9 mouse cellular contexts compared by ENCODE assay signal in the genomic region with DNA sequence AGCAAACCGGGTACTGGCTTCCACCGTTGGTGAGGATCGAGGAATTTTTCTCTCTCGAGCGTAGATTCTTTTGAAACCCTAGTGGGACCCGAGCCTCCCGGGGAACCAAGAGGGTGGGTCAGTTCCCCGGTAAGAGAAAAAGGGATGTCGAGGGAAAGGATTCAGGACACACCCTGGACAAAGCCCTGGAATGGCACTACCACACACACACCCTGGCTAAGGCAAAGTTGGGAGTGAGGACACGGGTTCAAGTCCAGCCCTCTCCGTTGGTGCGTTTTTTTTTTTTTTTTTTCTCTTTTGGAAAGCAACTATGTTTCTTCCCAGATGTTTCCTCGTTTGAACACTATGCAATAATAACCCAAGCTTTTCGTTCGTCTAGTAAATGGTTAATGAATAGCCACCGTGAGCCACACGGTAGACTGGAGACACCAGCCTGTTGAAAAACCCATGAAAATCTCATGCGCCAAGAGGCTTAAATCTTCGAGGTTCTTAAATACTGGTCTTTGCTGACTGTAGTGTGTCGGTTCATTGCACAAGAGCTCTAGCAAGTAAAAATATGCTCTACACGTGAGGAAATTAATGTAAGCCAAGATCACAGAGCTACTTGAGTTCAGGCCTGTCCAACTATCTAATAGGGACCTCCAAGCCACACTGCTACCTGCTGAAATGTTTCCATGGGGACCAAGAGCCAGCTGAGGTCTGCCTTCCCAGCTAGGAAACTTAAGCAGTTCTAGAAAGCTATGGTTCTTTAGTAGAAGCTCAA. TPM values are rescaled to one million over a fixed set of nuclear protein-coding genes. Genes with fewer than 3 reads are reported as not detected.
DNase-seq lines count a peak whose midpoint lies in the region; ATAC-seq and TF ChIP-seq lines count a peak whose summit lies in the region.
"Had no signal": no experiment of that assay in that cellular context is flagged by ENCODE, and none has a peak within 500 bp of the region (broad histone marks: within the 10 kb centered on the region; RNA-seq: fewer than 3 reads in every experiment).

No protein-coding gene starts in this region.

- H3K4me2 ChIP-seq in intestine, embryonic 14.5 days (ENCODE audit: low read length), result peak overlapping the region; percentile 79
- H3K4me2 ChIP-seq in neural tube, embryonic 13.5 days, result peak overlapping the region; percentile 94

- DNase-seq in left cerebral cortex, adult 2 months (ENCODE audit: extremely low spot score in 1 of 2, low spot score in 2 of 2), result no peak
- DNase-seq in left cerebral cortex, adult 9 months (ENCODE audit: low spot score in 2 of 2), result no peak
- no peak for DNase-seq in intestine, embryonic 14.5 days (ENCODE audit: low spot score)
- no peak for DNase-seq in gastrocnemius, postnatal 14 days
- no peak for DNase-seq in testis, postnatal 14 days (ENCODE audit: low spot score)
- DNase-seq in B cell, adult 2 months, result no peak

- no peak for TF ChIP-seq CTCF in left cerebral cortex, adult 2 months (IDR thresholded peaks at IDR 0.05)
- no peak for TF ChIP-seq CTCF in cortical plate, adult 2 months (IDR thresholded peaks at IDR 0.05; ENCODE audit: extremely low read depth, insufficient read depth, low read length)

- no peak for TF ChIP-seq POLR2A in cortical plate, adult 2 months (IDR thresholded peaks at IDR 0.05; ENCODE audit: extremely low read depth, insufficient read depth, low read length)

- no peaks in the 10 kb centered on the region for H3K9me3 ChIP-seq in intestine, embryonic 14.5 days (ENCODE audit: control insufficient read depth, low read length)
- H3K9me3 ChIP-seq in neural tube, embryonic 13.5 days, result no peaks in the 10 kb centered on the region

- H3K9ac ChIP-seq in intestine, embryonic 14.5 days (ENCODE audit: low read length), result peak overlapping the region; percentile 84
- peak overlapping the region; percentile 86 for H3K9ac ChIP-seq in neural tube, embryonic 13.5 days

- peaks cover 1% of the 10 kb centered on the region; the same call in 1 of the 2 replicates for H3K4me1 ChIP-seq in cortical plate, adult 2 months (ENCODE audit: control insufficient read depth, insufficient read depth, low read length)
- H3K4me1 ChIP-seq in intestine, embryonic 14.5 days (replicated peaks; ENCODE audit: control insufficient read depth, insufficient read depth, low read length), result peaks cover 11% of the 10 kb centered on the region
- peaks cover 39% of the 10 kb centered on the region for H3K4me1 ChIP-seq in neural tube, embryonic 13.5 days (replicated peaks)

- H3K27me3 ChIP-seq in intestine, embryonic 14.5 days (replicated peaks; ENCODE audit: control insufficient read depth, insufficient read depth, low read length), result no peaks in the 10 kb centered on the region
- H3K27me3 ChIP-seq in neural tube, embryonic 13.5 days, result no peaks in the 10 kb centered on the region

- WGBS in intestine, embryonic 14.5 days, result 27% methylated on average over 21 of the region's 21 CpGs
- WGBS in neural tube, embryonic 13.5 days, result 22% methylated on average over 21 of the region's 21 CpGs

- intact Hi-C loops in left cerebral cortex, adult 2 months (cut with DNase I), result no loop called here
- intact Hi-C loops in gastrocnemius, postnatal 14 days (cut with DNase I; ENCODE audit: low total_unique reads), result no loop called here

- H3K4me3 ChIP-seq in left cerebral cortex, adult 2 months, result peak overlapping the region; percentile 52
- H3K4me3 ChIP-seq in cortical plate, adult 2 months (ENCODE audit: insufficient read depth, low read length), result peak overlapping the region; percentile 87
- H3K4me3 ChIP-seq in intestine, embryonic 14.5 days (ENCODE audit: low read depth, low read length), result peak overlapping the region; percentile 85
- peak overlapping the region; percentile 68 for H3K4me3 ChIP-seq in neural tube, embryonic 13.5 days

- H3K36me3 ChIP-seq in intestine, embryonic 14.5 days (ENCODE audit: control insufficient read depth, insufficient read depth, low read length), result peaks cover 39% of the 10 kb centered on the region
- peaks cover 45% of the 10 kb centered on the region for H3K36me3 ChIP-seq in neural tube, embryonic 13.5 days

- peak; percentile 34 for ATAC-seq in intestine, embryonic 14.5 days (replicated peaks; ENCODE audit: low FRiP score, low TSS enrichment, low read depth)
- ATAC-seq in neural tube, embryonic 13.5 days (ENCODE audit: low read depth), result peak; percentile 33; the same call in 1 of the 2 replicates

- H3K27ac ChIP-seq in left cerebral cortex, adult 2 months, result peak overlapping the region; percentile 95
- no peak overlapping the region for H3K27ac ChIP-seq in cortical plate, adult 2 months (ENCODE audit: insufficient read depth, low read length)
- peak overlapping the region; percentile 98 for H3K27ac ChIP-seq in intestine, embryonic 14.5 days (ENCODE audit: low read depth)
- peak overlapping the region; percentile 93 for H3K27ac ChIP-seq in neural tube, embryonic 13.5 days (replicated peaks)

RNA-seq across cellular contexts. Expression of a gene that starts 0.5 kb away (rescaled TPM):
- total RNA-seq in left cerebral cortex, adult 2 months (2021), result 10 to 100 TPM; 13.5 to 14.7 TPM
- polyA plus RNA-seq in cortical plate, adult 2 months (2012; rRNA removed), result 17.0 and 17.2 TPM in 2 replicates
- 39.0 and 41.6 TPM in 2 replicates for polyA plus RNA-seq in intestine, embryonic 14.5 days (2014; fragmentation: Nextera tagmentation; extraction: Ambion mirVana)
- 34.3 and 35.5 TPM in 2 replicates for polyA plus RNA-seq in neural tube, embryonic 13.5 days (2015; fragmentation: Nextera tagmentation; extraction: Ambion mirVana)
- total RNA-seq in gastrocnemius, postnatal 14 days (2021), result 1 to 10 TPM; 6.6 to 7.2 TPM

RNA-seq across cellular contexts. Expression of a gene that starts 0.9 kb away (rescaled TPM):
- total RNA-seq in left cerebral cortex, adult 2 months (2021), result 10 to 100 TPM; 16.6 to 17.7 TPM
- 9.9 and 10.4 TPM in 2 replicates for polyA plus RNA-seq in cortical plate, adult 2 months (2012; rRNA removed)
- 7.7 and 8.2 TPM in 2 replicates for polyA plus RNA-seq in intestine, embryonic 14.5 days (2014; fragmentation: Nextera tagmentation; extraction: Ambion mirVana)
- polyA plus RNA-seq in neural tube, embryonic 13.5 days (2015; fragmentation: Nextera tagmentation; extraction: Ambion mirVana), result 15.4 and 16.0 TPM in 2 replicates
- total RNA-seq in gastrocnemius, postnatal 14 days (2021), result 1 to 10 TPM; 5.4 to 6.1 TPM

RNA-seq across cellular contexts. Expression of a gene that starts 19.4 kb away (rescaled TPM):
- 10 to 100 TPM; 16.7 to 21.0 TPM for total RNA-seq in left cerebral cortex, adult 2 months (2021)
- polyA plus RNA-seq in cortical plate, adult 2 months (2012; rRNA removed), result 8.1 and 9.2 TPM in 2 replicates
- 21.4 and 22.2 TPM in 2 replicates for polyA plus RNA-seq in intestine, embryonic 14.5 days (2014; fragmentation: Nextera tagmentation; extraction: Ambion mirVana)
- polyA plus RNA-seq in neural tube, embryonic 13.5 days (2015; fragmentation: Nextera tagmentation; extraction: Ambion mirVana), result 26.9 and 29.1 TPM in 2 replicates
- total RNA-seq in gastrocnemius, postnatal 14 days (2021), result 10 to 100 TPM; 21.3 to 35.9 TPM

RNA-seq across cellular contexts. Expression of a gene that starts 22.3 kb away (rescaled TPM):
- total RNA-seq in left cerebral cortex, adult 2 months (2021), result not detected
- polyA plus RNA-seq in cortical plate, adult 2 months (2012; rRNA removed), result 0.17 and 0.40 TPM in 2 replicates
- not detected in 2 replicates for polyA plus RNA-seq in intestine, embryonic 14.5 days (2014; fragmentation: Nextera tagmentation; extraction: Ambion mirVana)
- polyA plus RNA-seq in neural tube, embryonic 13.5 days (2015; fragmentation: Nextera tagmentation; extraction: Ambion mirVana), result 0.70 TPM in 1 of 2 replicates, not detected in the other
- not detected for total RNA-seq in gastrocnemius, postnatal 14 days (2021)
- total RNA-seq: adrenal gland, postnatal 14 days had no signal

RNA-seq across cellular contexts. Expression of a gene that starts 26.2 kb away (rescaled TPM):
- total RNA-seq in left cerebral cortex, adult 2 months (2021), result under 1 TPM; 0.23 to 0.56 TPM
- 0.06 and 0.23 TPM in 2 replicates for polyA plus RNA-seq in cortical plate, adult 2 months (2012; rRNA removed)
- 0.30 and 0.81 TPM in 2 replicates for polyA plus RNA-seq in intestine, embryonic 14.5 days (2014; fragmentation: Nextera tagmentation; extraction: Ambion mirVana)
- polyA plus RNA-seq in neural tube, embryonic 13.5 days (2015; fragmentation: Nextera tagmentation; extraction: Ambion mirVana), result 0.39 and 0.82 TPM in 2 replicates
- 1 to 10 TPM in 1 of 2 experiments, under 1 TPM in 1; 0.92 to 1.3 TPM for total RNA-seq in gastrocnemius, postnatal 14 days (2021)
